Mouse (Mus musculus) G1E (cell line): ENCODE measurements at regions not wholly inside any gene's neighbourhood (a gene's known extent, or its start where the extent isn't known, plus 50 kb on each side); places are given as distances from the start of the nearest gene placed in this dataset.

Experiments
- CTCF ChIP-seq: IDR thresholded peaks from 2 replicates; pipeline ENCODE4 v1.5.1; 2012; ENCODE audit warnings: low read depth, low read length, inconsistent platforms, mixed read lengths
- GATA1 ChIP-seq: IDR thresholded peaks from 2 replicates; pipeline ENCODE4 v1.6.1; 2012; ENCODE audit warnings: borderline replicate concordance, low read length, inconsistent platforms, mixed read lengths
- GATA2 ChIP-seq: IDR thresholded peaks from 2 replicates; pipeline ENCODE4 v1.6.1; 2012; ENCODE audit warnings: low read depth, low read length, inconsistent platforms, borderline replicate concordance
- POLR2AphosphoS5 ChIP-seq: IDR thresholded peaks from 2 replicates; pipeline ENCODE4 v1.6.1; 2012; ENCODE audit warnings: low read depth, low read length, inconsistent platforms; ENCODE audit not compliant: insufficient replicate concordance
- TAL1 ChIP-seq: conservative IDR thresholded peaks from 2 replicates; pipeline ENCODE4 v1.6.1; 2012; ENCODE audit warnings: low read depth, low read length, inconsistent platforms, mixed read lengths

DNA sequence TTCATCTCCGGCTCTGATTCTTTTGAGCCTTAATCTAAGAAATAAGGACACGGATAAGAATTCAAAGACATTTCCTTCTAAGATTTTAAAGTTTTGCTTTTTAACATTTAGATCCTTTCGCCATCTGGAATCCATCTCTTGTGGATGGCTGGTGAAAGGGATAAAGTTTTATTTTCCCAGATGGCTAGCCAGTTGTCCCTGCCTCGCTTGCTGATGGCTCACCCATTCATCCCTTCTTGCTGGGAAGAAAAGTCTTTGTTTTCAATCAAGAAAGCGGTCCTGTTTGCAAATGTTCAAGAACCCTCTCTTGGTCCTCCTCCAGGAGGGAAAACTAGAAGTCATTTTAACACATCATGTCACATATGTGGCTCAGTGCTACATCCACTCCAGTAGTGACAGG, 346.8 kb downstream of the Fam19a5 start:
- TF ChIP-seq CTCF (no peak), POLR2AphosphoS5 (no peak), GATA2 (no peak), TAL1 (no peak), GATA1 (no peak)
